Mouse (Mus musculus): ENCODE results near the gene Lgals7.

- no peak for TF ChIP-seq EP300 (IDR thresholded peaks at IDR 0.05; ENCODE audit: low read depth)
- no peak for TF ChIP-seq CTCF (IDR thresholded peaks at IDR 0.05; ENCODE audit: low read depth)
Measured at GRCm38 (mm10) chr7:28822556-28822955, 41.1 kb upstream of the Lgals7 start.
